Mouse (Mus musculus): ENCODE results near the gene Nfyc. TPM values are rescaled to one million over a fixed set of nuclear protein-coding genes. Genes with fewer than 3 reads are reported as not detected.

The Nfyc gene
- total and polyA plus RNA-seq, 3 experiments = 33.6 to 51.1 (median 41.0) TPM

- peaks cover 32 to 53% of the 10 kb centered on the region in 2 experiments for H3K4me1 ChIP-seq (ENCODE audit: control insufficient read depth in 1 of 2, insufficient read depth in 2 of 2)
- H3K27me3 ChIP-seq (replicated peaks) = peaks cover 4% of the 10 kb centered on the region
- DNase-seq (ENCODE audit: extremely low read depth) = peak; percentile 26
- no peak overlapping the region for H3K4me3 ChIP-seq (replicated peaks in 1 of 3; ENCODE audit: low read depth in 2 of 3, low read length in 2 of 3, poor library complexity in 1 of 3)
- TF ChIP-seq ZMIZ1 (IDR thresholded peaks at IDR 0.05; ENCODE audit: low read depth, low read length) (no peak), USF1 (IDR thresholded peaks at IDR 0.05; ENCODE audit: low read depth, low read length) (no peak), PAX5 (IDR thresholded peaks at IDR 0.05; ENCODE audit: low read length) (no peak), E2F4 (IDR thresholded peaks at IDR 0.05; ENCODE audit: insufficient replicate concordance, low read depth, low read length) (no peak), MXI1 (IDR thresholded peaks at IDR 0.05; ENCODE audit: low read depth, low read length) (no peak), CHD1 (IDR thresholded peaks at IDR 0.05; ENCODE audit: low read depth, low read length) (no peak)
- in situ Hi-C loops (cut with MboI; ENCODE audit: low pct_ligation_motif_present, low pct_unique_long_range_greater_than_20kb, low sequenced_read_pairs) (no loop called here), dilution Hi-C loops (cut with MboI; ENCODE audit: extremely low pct_ligation_motif_present, extremely low pct_unique_long_range_greater_than_20kb, low sequenced_read_pairs) (no loop called here)
- H3K36me3 ChIP-seq (replicated peaks in 1 of 2; ENCODE audit: control insufficient read depth in 1 of 2, insufficient read depth in 1 of 2, low read length in 1 of 2) = no peaks in the 10 kb centered on the region
- H3K4me2 ChIP-seq (ENCODE audit: insufficient read depth, low read depth, poor library complexity, severe bottlenecking) = no peak overlapping the region
- H3K9ac ChIP-seq (ENCODE audit: insufficient read depth, low read depth) = no peak overlapping the region; the same call in 1 of the 2 replicates
- H3K79me2 ChIP-seq (replicated peaks; ENCODE audit: control insufficient read depth, extremely low read depth, insufficient read depth, poor library complexity, severe bottlenecking) = no peaks in the 10 kb centered on the region
- H3K9me3 ChIP-seq (replicated peaks; ENCODE audit: low read length) = no peaks in the 10 kb centered on the region
- no peak overlapping the region for H3K27ac ChIP-seq (ENCODE audit: insufficient read depth, low read depth)
Measured at GRCm38 (mm10) chr4:120879386-120879785, 48.0 kb upstream of the Nfyc start.

- H3K9me3 ChIP-seq (replicated peaks; ENCODE audit: low read length) = no peaks in the 10 kb centered on the region
- H3K9ac ChIP-seq (ENCODE audit: insufficient read depth, low read depth) = no peak overlapping the region
- H3K36me3 ChIP-seq (replicated peaks in 1 of 2; ENCODE audit: control insufficient read depth in 1 of 2, insufficient read depth in 1 of 2, low read length in 1 of 2) = no peaks in the 10 kb centered on the region
- TF ChIP-seq CHD1 (IDR thresholded peaks at IDR 0.05; ENCODE audit: low read depth, low read length) (no peak), ZMIZ1 (IDR thresholded peaks at IDR 0.05; ENCODE audit: low read depth, low read length) (no peak), ETS1 (conservative IDR thresholded peaks at IDR 0.05; ENCODE audit: low read depth, low read length) (no peak), RCOR1 (conservative IDR thresholded peaks at IDR 0.05; ENCODE audit: low read depth, low read length) (no peak), ZNF384 (IDR thresholded peaks at IDR 0.05; ENCODE audit: low read depth, low read length) (no peak), CHD2 (IDR thresholded peaks at IDR 0.05; ENCODE audit: low read length) (no peak), NELFE (IDR thresholded peaks at IDR 0.05; ENCODE audit: low read depth, low read length) (no peak), CTCF (conservative IDR thresholded peaks at IDR 0.05 in 1 of 2, IDR thresholded peaks at IDR 0.05 in 1 of 2; ENCODE audit: low read depth in 2 of 2, low read length in 2 of 2) (no peak), MAFK (IDR thresholded peaks at IDR 0.05; ENCODE audit: insufficient replicate concordance, low read length) (no peak), IRF4 (IDR thresholded peaks at IDR 0.05; ENCODE audit: low read depth, low read length) (no peak), E2F4 (IDR thresholded peaks at IDR 0.05; ENCODE audit: insufficient replicate concordance, low read depth, low read length) (no peak), MXI1 (IDR thresholded peaks at IDR 0.05; ENCODE audit: low read depth, low read length) (no peak), TCF12 (IDR thresholded peaks at IDR 0.05; ENCODE audit: low read depth, low read length) (no peak), SIN3A (IDR thresholded peaks at IDR 0.05; ENCODE audit: low read length) (no peak), MYC (IDR thresholded peaks at IDR 0.05; ENCODE audit: low read depth, low read length) (no peak), KAT2A (IDR thresholded peaks at IDR 0.05; ENCODE audit: insufficient replicate concordance, low read length) (no peak), POLR2A (IDR thresholded peaks at IDR 0.05; ENCODE audit: low read depth, low read length) (no peak), POLR2AphosphoS2 (IDR thresholded peaks at IDR 0.05; ENCODE audit: low read depth, low read length) (no peak), HCFC1 (IDR thresholded peaks at IDR 0.05; ENCODE audit: low read depth, low read length) (no peak)
- no peak overlapping the region for H3K4me3 ChIP-seq (replicated peaks in 1 of 3; ENCODE audit: low read depth in 2 of 3, low read length in 2 of 3, poor library complexity in 1 of 3)
- H3K4me1 ChIP-seq (ENCODE audit: control insufficient read depth in 1 of 2, insufficient read depth in 2 of 2) = peaks cover 32 to 51% of the 10 kb centered on the region in 2 experiments
- DNase-seq (ENCODE audit: extremely low read depth) = no peak
- H3K4me2 ChIP-seq (ENCODE audit: insufficient read depth, low read depth, poor library complexity, severe bottlenecking) = no peak overlapping the region
- dilution Hi-C loops (cut with MboI; ENCODE audit: extremely low pct_ligation_motif_present, extremely low pct_unique_long_range_greater_than_20kb, low sequenced_read_pairs) = no loop called here
- in situ Hi-C loops (cut with MboI; ENCODE audit: low pct_ligation_motif_present, low pct_unique_long_range_greater_than_20kb, low sequenced_read_pairs) = no loop called here
- peaks cover 7% of the 10 kb centered on the region for H3K27me3 ChIP-seq (replicated peaks)
- H3K27ac ChIP-seq (ENCODE audit: insufficient read depth, low read depth) = no peak overlapping the region
- H3K79me2 ChIP-seq (replicated peaks; ENCODE audit: control insufficient read depth, extremely low read depth, insufficient read depth, poor library complexity, severe bottlenecking) = no peaks in the 10 kb centered on the region
Measured at GRCm38 (mm10) chr4:120878728-120879127, 47.4 kb upstream of the Nfyc start.

All from CH12.LX (cell line).